Mouse (Mus musculus) olfactory bulb, adult 2 months (tissue): ENCODE results near the gene Aurka.

Experiments used
- CTCF ChIP-seq: fragments of 200-500 bp; IDR thresholded peaks from 2 replicates; pipeline ENCODE4 v1.5.1; 2012; ENCODE audit warnings: low read depth, mild to moderate bottlenecking, low read length, moderate library complexity; ENCODE audit not compliant: insufficient read depth
- POLR2A ChIP-seq: fragments of 200-500 bp; IDR thresholded peaks from 2 replicates; pipeline ENCODE4 v1.6.1; 2012; ENCODE audit warnings: mild to moderate bottlenecking, low read depth, low read length, moderate library complexity; ENCODE audit not compliant: insufficient read depth

DNA sequence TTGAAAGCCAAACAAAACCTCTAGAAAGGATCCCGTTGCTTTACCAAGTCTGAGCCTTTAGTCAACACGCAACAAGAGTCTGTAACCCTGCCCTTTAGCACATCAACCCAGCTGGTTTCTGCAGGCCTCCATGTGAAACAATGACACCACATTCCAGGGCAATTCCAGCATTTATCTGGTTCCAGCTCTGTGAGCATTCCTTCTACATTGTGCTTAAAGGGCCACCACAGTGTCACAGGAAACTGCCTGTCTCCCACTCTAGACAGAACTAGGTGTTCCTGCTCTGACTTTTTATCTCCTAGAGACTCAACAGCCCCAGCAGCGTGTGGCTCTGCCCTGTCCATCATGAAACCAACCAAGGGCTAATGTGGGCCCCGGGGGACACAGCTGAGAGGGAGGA lies 42.9 kb upstream of the Aurka start:
- TF ChIP-seq POLR2A (no peak), CTCF (no peak)
